Mouse (Mus musculus) forebrain, embryonic 10.5 days (tissue): ENCODE results near the gene Ap1m2. TPM values are rescaled to one million over a fixed set of nuclear protein-coding genes. Genes with fewer than 3 reads are reported as not detected.
"Not testable (repeated sequence)": the region's sequence is repeated elsewhere in the genome, so short reads cannot be mapped to it uniquely, and the experiment has no call there.

Experiments used
- DNase-seq: peaks from one replicate; pipeline ENCODE4 v3.0.0-alpha.2; 2017; ENCODE audit warnings: low spot score; ENCODE audit errors: extremely low spot score
- H3K27ac ChIP-seq: fragments of 300-500 bp; sonication (generic); 2 replicates; pipeline ENCODE4 v1.5.1; 2016; ENCODE audit warnings: mild to moderate bottlenecking
- H3K27me3 ChIP-seq: fragments of 300-500 bp; sonication (generic); 2 replicates; pipeline ENCODE4 v1.6.1; 2016; ENCODE audit warnings: mild to moderate bottlenecking; ENCODE audit not compliant: poor library complexity, severe bottlenecking
- H3K36me3 ChIP-seq: fragments of 300-500 bp; sonication (generic); replicated peaks from 2 replicates; pipeline ENCODE4 v1.6.1; 2016; ENCODE audit warnings: mild to moderate bottlenecking, moderate library complexity
- H3K4me1 ChIP-seq: fragments of 300-500 bp; sonication (generic); 2 replicates; pipeline ENCODE4 v1.6.1; 2016
- H3K4me3 ChIP-seq: fragments of 300-500 bp; sonication (generic); 2 replicates; pipeline ENCODE4 v1.5.1; 2016; ENCODE audit warnings: mild to moderate bottlenecking, moderate library complexity
- H3K9me3 ChIP-seq: fragments of 300-500 bp; sonication (generic); 2 replicates; pipeline ENCODE4 v1.6.1; 2016; ENCODE audit warnings: mild to moderate bottlenecking, moderate library complexity
- WGBS: fragments of 180-500 bp; shearing (Covaris S2); methylation state at CpG from one replicate; pipeline ENCODE4 v1.1.7; 2016; 5-methylcytosine and 5-hydroxymethylcytosine counted together
- polyA plus RNA-seq: library from polyadenylated mRNA; unstranded; fragments of >200 nt; fragmentation: Nextera tagmentation; extraction: Ambion mirVana; gene quantifications from 2 replicates; pipeline ENCODE4 v1.2.1, GENCODE M21; 2016

The Ap1m2 gene
- polyA plus RNA-seq, 1 experiment from 2014 or later: 8.5 TPM

DNA sequence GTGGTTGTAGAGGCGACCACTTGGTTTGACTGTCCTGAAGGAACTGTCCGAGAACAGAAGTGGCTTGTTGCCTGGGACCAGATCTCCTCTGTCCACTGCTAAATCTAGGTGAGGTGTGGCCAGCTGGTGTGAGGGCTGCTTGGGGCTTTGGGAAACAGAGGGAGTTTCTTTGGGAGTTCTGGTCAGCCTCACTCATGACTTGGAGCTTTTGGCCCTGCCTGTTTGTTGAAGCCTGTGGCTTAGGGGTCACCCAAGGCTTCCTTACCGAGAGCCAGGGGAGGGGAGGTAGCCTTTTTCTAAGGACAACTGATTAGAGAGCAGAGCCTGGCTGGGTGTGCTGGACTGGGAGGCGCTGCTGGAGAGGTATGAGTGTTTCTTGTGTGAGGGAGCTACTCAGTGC lies 23.3 kb upstream of the Ap1m2 start:
- peaks cover 13% of the 10 kb centered on the region; the same call in 1 of the 2 replicates for H3K36me3 ChIP-seq
- 0 out of 2 replicates have a peak, but pooled peaks cover 5% of the 10 kb centered on the region for H3K27me3 ChIP-seq
- 83% methylated on average over 4 of the region's 4 CpGs for WGBS

DNA sequence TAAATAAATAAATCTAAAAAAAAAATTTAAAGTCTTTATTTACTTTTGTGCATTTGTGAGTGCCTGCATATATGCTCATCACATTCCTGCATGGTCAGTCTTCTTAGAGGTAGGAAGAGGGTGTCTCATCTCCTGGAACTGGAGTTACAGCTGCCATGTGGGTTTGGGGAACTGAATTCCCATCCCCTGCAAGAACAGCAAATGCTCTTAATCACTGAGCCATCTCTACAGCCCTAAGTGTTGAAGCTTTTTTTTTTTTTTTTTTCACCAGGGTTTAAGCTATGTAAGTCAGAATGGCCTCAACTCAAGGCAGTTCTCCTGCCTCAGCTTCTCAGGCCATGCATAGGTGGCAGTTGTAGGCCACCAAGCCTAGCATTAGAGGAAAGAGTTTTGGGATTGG lies 22.6 kb upstream of the Ap1m2 start:
- H3K27ac ChIP-seq: no peak overlapping the region
- H3K4me1 ChIP-seq: peaks cover 33% of the 10 kb centered on the region
- 0 out of 2 replicates have a peak, but pooled peaks cover 5% of the 10 kb centered on the region for H3K27me3 ChIP-seq
- no peak overlapping the region for H3K4me3 ChIP-seq
- DNase-seq: no peak
- no peaks in the 10 kb centered on the region for H3K9me3 ChIP-seq
- peaks cover 11% of the 10 kb centered on the region; the same call in 1 of the 2 replicates for H3K36me3 ChIP-seq

More for the DNA sequence above, 23.3 kb upstream of the Ap1m2 start:
- DNase-seq: no peak
- H3K27ac ChIP-seq: no peak overlapping the region
- peaks cover 29% of the 10 kb centered on the region for H3K4me1 ChIP-seq
- no peaks in the 10 kb centered on the region for H3K9me3 ChIP-seq
- H3K4me3 ChIP-seq: no peak overlapping the region

GRCm38 (mm10) chr9:21333523-21333922 lies 21.4 kb upstream of the Ap1m2 start:
- H3K36me3 ChIP-seq: peaks cover 10% of the 10 kb centered on the region; the same call in 1 of the 2 replicates
- DNase-seq: no peak
- H3K4me3 ChIP-seq: no peak overlapping the region
- 96% methylated on average over 1 of the region's 1 CpGs for WGBS
- H3K9me3 ChIP-seq: no peaks in the 10 kb centered on the region
- H3K4me1 ChIP-seq: peaks cover 34% of the 10 kb centered on the region
- H3K27ac ChIP-seq: no peak overlapping the region
- 0 out of 2 replicates have a peak, but pooled peaks cover 5% of the 10 kb centered on the region for H3K27me3 ChIP-seq

GRCm38 (mm10) chr9:21332161-21333061 lies 20.3 kb upstream of the Ap1m2 start:
- Histone ChIP-seq H3K36me3 (peaks cover 10% of the 10 kb centered on the region; the same call in 1 of the 2 replicates), H3K4me1 (peaks cover 27% of the 10 kb centered on the region), H3K9me3 (no peaks in the 10 kb centered on the region), H3K4me3 (no peak overlapping the region), H3K27me3 (no peaks in the 10 kb centered on the region), H3K27ac (peak overlapping the region; percentile 32)
- 42% methylated on average over 9 of the region's 9 CpGs for WGBS
- no peak for DNase-seq

- WGBS: 85% methylated on average over 12 of the region's 12 CpGs
- no peak overlapping the region for H3K4me3 ChIP-seq
Observed at GRCm38 (mm10) chr9:21331365-21332140, 19.4 kb upstream of the Ap1m2 start.

DNA sequence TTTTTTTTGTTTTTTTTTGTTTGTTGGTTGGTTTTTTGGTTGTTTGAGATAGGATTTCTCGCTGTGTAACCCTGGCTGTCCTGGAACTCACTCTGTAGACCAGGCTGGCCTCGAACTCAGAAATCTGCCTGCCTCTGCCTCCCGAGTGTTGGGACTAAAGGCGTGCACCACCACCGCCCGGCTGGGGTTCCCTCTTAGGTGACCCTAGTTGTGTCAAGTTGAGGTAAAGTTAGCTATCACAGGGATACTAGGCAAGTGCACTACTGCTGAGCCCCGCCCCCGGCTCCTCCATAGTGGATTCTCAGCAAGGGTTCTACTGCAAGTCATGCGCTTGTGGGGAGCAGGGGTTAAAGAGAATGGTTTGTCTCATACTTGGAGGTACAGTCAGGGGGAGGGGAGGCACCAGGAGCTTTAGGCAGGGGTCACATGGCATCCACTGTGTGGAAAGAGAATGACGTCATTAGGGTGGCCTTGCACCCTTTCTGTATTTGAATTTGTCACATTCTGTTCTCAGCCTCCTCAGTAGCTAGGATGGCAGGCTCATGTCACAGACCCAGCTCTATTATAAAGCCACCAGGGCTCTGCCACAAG lies 17.7 kb upstream of the Ap1m2 start:
- DNase-seq: no peak
- Histone ChIP-seq H3K4me1 (peaks cover 26% of the 10 kb centered on the region), H3K36me3 (peaks cover 21% of the 10 kb centered on the region), H3K27me3 (no peaks in the 10 kb centered on the region), H3K27ac (no peak overlapping the region), H3K4me3 (no peak overlapping the region), H3K9me3 (no peaks in the 10 kb centered on the region)
- WGBS: 94% methylated on average over 10 of the region's 10 CpGs

More at GRCm38 (mm10) chr9:21331365-21332140, 19.4 kb upstream of the Ap1m2 start:
- peaks cover 12% of the 10 kb centered on the region for H3K36me3 ChIP-seq
- H3K4me1 ChIP-seq: peaks cover 26% of the 10 kb centered on the region
- no peak overlapping the region for H3K27ac ChIP-seq
- H3K27me3 ChIP-seq: no peaks in the 10 kb centered on the region
- DNase-seq: no peak
- H3K9me3 ChIP-seq: no peaks in the 10 kb centered on the region

- 81% methylated on average over 3 of the region's 5 CpGs for WGBS
Observed at GRCm38 (mm10) chr9:21329041-21329440, 16.9 kb upstream of the Ap1m2 start.

DNA sequence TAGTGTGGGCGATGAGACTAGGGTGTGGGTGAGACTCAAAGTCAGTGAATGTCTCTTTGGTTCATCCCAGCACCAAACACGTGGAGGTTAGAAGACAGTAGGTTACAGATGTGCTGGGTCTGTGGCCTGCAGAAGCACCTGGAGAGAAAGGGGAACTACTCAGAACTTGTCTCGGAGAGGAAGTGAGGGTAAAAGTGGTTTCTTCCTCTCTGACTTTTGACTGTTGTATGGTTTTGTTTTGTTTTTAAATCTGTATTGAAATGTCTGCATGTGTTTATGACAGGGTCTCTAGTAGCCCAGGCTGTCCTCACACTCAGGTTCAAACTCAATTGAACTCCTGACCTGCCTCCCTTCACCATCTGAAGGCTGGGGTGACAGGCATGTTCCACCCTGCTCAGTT lies 15.9 kb upstream of the Ap1m2 start:
- peaks cover 23% of the 10 kb centered on the region for H3K4me1 ChIP-seq
- H3K27ac ChIP-seq: no peak overlapping the region
- no peaks in the 10 kb centered on the region for H3K27me3 ChIP-seq
- no peak overlapping the region for H3K4me3 ChIP-seq
- no peaks in the 10 kb centered on the region for H3K9me3 ChIP-seq
- peaks cover 29% of the 10 kb centered on the region for H3K36me3 ChIP-seq
- no peak for DNase-seq
- 84% methylated on average over 3 of the region's 3 CpGs for WGBS

More at GRCm38 (mm10) chr9:21329041-21329440, 16.9 kb upstream of the Ap1m2 start:
- no peaks in the 10 kb centered on the region for H3K9me3 ChIP-seq
- peaks cover 26% of the 10 kb centered on the region for H3K4me1 ChIP-seq
- no peaks in the 10 kb centered on the region for H3K27me3 ChIP-seq
- H3K36me3 ChIP-seq: peaks cover 29% of the 10 kb centered on the region
- DNase-seq: no peak
- H3K27ac ChIP-seq: no peak overlapping the region
- H3K4me3 ChIP-seq: no peak overlapping the region

GRCm38 (mm10) chr9:21327569-21327968 lies 15.4 kb upstream of the Ap1m2 start:
- Histone ChIP-seq H3K27me3 (no peaks in the 10 kb centered on the region), H3K36me3 (peaks cover 29% of the 10 kb centered on the region), H3K27ac (no peak overlapping the region), H3K4me1 (peaks cover 19% of the 10 kb centered on the region), H3K9me3 (no peaks in the 10 kb centered on the region), H3K4me3 (no peak overlapping the region)
- DNase-seq: no peak
- WGBS: 82% methylated on average over 3 of the region's 3 CpGs

- peaks cover 26% of the 10 kb centered on the region for H3K4me1 ChIP-seq
- WGBS: 92% methylated on average over 11 of the region's 11 CpGs
- no peak for DNase-seq
- no peaks in the 10 kb centered on the region for H3K27me3 ChIP-seq
- peaks cover 21% of the 10 kb centered on the region for H3K36me3 ChIP-seq
- H3K27ac ChIP-seq: no peak overlapping the region
- no peaks in the 10 kb centered on the region for H3K9me3 ChIP-seq
- no peak overlapping the region for H3K4me3 ChIP-seq
Observed at GRCm38 (mm10) chr9:21324269-21324668, 12.1 kb upstream of the Ap1m2 start.

DNA sequence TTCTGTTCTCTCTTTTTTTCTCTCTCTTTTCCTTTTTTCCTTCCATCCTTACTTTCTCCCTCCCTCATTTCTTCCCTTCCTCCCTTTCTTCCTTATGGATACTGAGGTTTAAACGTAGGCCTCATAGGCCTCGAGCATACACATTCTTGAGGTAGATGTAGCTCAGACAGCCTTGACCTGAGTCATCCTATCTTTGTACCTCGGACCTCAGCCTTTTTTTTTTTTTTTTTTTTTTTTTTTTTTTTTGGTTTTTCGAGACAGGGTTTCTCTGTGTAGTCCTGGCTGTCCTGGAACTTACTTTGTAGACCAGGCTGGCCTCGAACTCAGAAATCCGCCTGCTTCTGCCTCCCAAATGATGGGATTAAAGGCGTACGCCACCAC lies 10.8 kb upstream of the Ap1m2 start:
- not testable (repeated sequence) for DNase-seq, H3K27me3 ChIP-seq, H3K9me3 ChIP-seq, H3K4me3 ChIP-seq, H3K27ac ChIP-seq
- Histone ChIP-seq H3K4me1 (peaks cover 26% of the 10 kb centered on the region), H3K36me3 (peaks cover 21% of the 10 kb centered on the region)
- WGBS: 87% methylated on average over 8 of the region's 8 CpGs

DNA sequence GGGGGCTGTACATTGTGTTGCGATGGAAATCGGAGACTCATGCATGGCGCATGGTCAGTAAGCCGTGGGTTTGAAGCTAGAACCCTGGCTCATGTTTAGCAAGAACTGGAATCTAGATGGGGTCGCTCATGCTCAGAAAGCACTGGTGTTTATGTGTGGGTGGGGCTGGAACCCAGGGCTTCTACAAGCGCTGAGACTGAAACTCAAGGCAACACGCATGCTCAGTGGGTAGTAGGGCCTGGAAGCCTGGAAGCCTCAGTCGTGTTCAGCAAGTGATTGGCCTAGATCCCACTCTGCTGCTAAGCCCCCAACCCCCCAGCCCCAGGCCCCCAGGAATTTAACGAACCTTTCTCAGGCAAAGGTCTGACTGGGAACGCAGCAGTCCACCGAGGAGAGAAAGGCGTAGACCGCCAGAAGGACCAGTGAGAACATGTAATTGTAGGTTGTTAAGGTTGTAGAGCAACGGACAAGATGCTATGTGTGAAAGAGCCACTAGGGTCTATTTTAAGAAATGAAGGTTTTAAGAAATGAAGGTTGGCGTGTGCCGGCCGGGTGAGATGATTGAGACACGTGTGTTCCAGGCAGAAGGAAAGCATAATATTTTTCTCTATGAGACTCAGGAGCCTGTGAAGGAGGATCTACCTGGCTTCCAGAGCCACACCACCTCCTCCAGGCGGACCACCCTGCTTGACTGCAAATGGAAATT lies 10.2 kb upstream of the Ap1m2 start:
- WGBS: 87% methylated on average over 19 of the region's 19 CpGs
- no peaks in the 10 kb centered on the region for H3K27me3 ChIP-seq
- peak overlapping the region; percentile 85; the same call in 1 of the 2 replicates for H3K4me3 ChIP-seq
- no peak for DNase-seq
- no peaks in the 10 kb centered on the region for H3K9me3 ChIP-seq
- 0 out of 2 replicates have a peak overlapping the region, but pooled peaks have one; percentile 83 for H3K27ac ChIP-seq
- H3K4me1 ChIP-seq: peaks cover 26% of the 10 kb centered on the region
- H3K36me3 ChIP-seq: peaks cover 21% of the 10 kb centered on the region
